25 mouse cellular contexts compared by ENCODE assay signal in genomic region chr4:14313541-14313940, GRCm38 (mm10).
"Had no signal": no experiment of that assay in that cellular context is flagged by ENCODE, and none has a peak within 500 bp of the region (broad histone marks: within the 10 kb centered on the region; RNA-seq: fewer than 3 reads in every experiment).

No protein-coding gene starts in this region.

- H3K36me3 ChIP-seq: embryonic facial prominence, embryonic 10.5 days; embryonic facial prominence, embryonic 12.5 days; embryonic facial prominence, embryonic 13.5 days; embryonic facial prominence, embryonic 15.5 days; forebrain, embryonic 10.5 days; forebrain, embryonic 12.5 days; forebrain, embryonic 15.5 days had no signal

- H3K9ac ChIP-seq: embryonic facial prominence, embryonic 12.5 days; embryonic facial prominence, embryonic 13.5 days; embryonic facial prominence, embryonic 15.5 days; forebrain, embryonic 12.5 days; forebrain, embryonic 13.5 days; forebrain, embryonic 15.5 days; forebrain, postnatal 0 days had no signal

- DNase-seq: cerebellum, adult 9-10 months; cerebellum, adult 9-11 months; cerebellum, postnatal 10 days; cerebellum, postnatal 14 days; cerebellum, postnatal 25 days; cerebellum, postnatal 36 days; embryo, embryonic 11 days; forebrain, postnatal 0 days; gastrocnemius, adult 2 months; gastrocnemius, postnatal 10 days; gastrocnemius, postnatal 14 days; gastrocnemius, postnatal 25 days; gastrocnemius, postnatal 36 days; heart, adult 11 months; heart, adult 18-20 months; heart, adult 2 months had no signal

- H3K4me1 ChIP-seq: embryonic facial prominence, embryonic 10.5 days; embryonic facial prominence, embryonic 12.5 days; embryonic facial prominence, embryonic 13.5 days; embryonic facial prominence, embryonic 15.5 days; forebrain, embryonic 10.5 days; forebrain, embryonic 12.5 days; forebrain, embryonic 13.5 days; forebrain, embryonic 15.5 days had no signal

- H3K4me3 ChIP-seq: embryonic facial prominence, embryonic 10.5 days; embryonic facial prominence, embryonic 12.5 days; embryonic facial prominence, embryonic 13.5 days; embryonic facial prominence, embryonic 15.5 days; erythroblast, embryonic 14.5 days; forebrain, embryonic 10.5 days; forebrain, embryonic 12.5 days; forebrain, embryonic 13.5 days; forebrain, embryonic 15.5 days; gastrocnemius, adult 2 months; heart, adult 2 months had no signal

- H3K27me3 ChIP-seq: embryonic facial prominence, embryonic 12.5 days; embryonic facial prominence, embryonic 13.5 days; embryonic facial prominence, embryonic 15.5 days; forebrain, embryonic 12.5 days; forebrain, embryonic 13.5 days; forebrain, embryonic 15.5 days had no signal

- H3K9me3 ChIP-seq: embryonic facial prominence, embryonic 10.5 days; embryonic facial prominence, embryonic 12.5 days; embryonic facial prominence, embryonic 13.5 days; embryonic facial prominence, embryonic 15.5 days; forebrain, embryonic 10.5 days; forebrain, embryonic 12.5 days; forebrain, embryonic 13.5 days; forebrain, embryonic 15.5 days had no signal

- H3K27ac ChIP-seq: embryonic facial prominence, embryonic 10.5 days; embryonic facial prominence, embryonic 12.5 days; embryonic facial prominence, embryonic 13.5 days; embryonic facial prominence, embryonic 15.5 days; forebrain, embryonic 10.5 days; forebrain, embryonic 12.5 days; forebrain, embryonic 13.5 days; forebrain, embryonic 15.5 days; gastrocnemius, adult 2 months; heart, adult 2 months had no signal
